Mouse (Mus musculus) thymus, adult 2 months (tissue): ENCODE measurements around the gene Zfp324.

Experiments used
- CTCF ChIP-seq: fragments of 200-500 bp; IDR thresholded peaks from 2 replicates; pipeline ENCODE4 v1.5.1; 2012; ENCODE audit warnings: mild to moderate bottlenecking, control low read depth, low read length, moderate library complexity, borderline replicate concordance; ENCODE audit not compliant: control insufficient read depth, poor library complexity, insufficient read depth; ENCODE audit errors: extremely low read depth
- POLR2A ChIP-seq: fragments of 200-500 bp; IDR thresholded peaks from 2 replicates; pipeline ENCODE4 v1.6.1; 2012; ENCODE audit warnings: mild to moderate bottlenecking, low read length, control low read depth, moderate library complexity; ENCODE audit not compliant: control insufficient read depth, poor library complexity, insufficient read depth; ENCODE audit errors: extremely low read depth

- no peak for TF ChIP-seq CTCF
- no peak for TF ChIP-seq POLR2A
Observed at GRCm38 (mm10) chr7:12922729-12923128, 42.9 kb upstream of the Zfp324 start.
